Mouse (Mus musculus) forelimb bud, embryonic 11.5 days (tissue): Measurements from ENCODE around the gene Birc5.

ENCODE experiments used
- DNase-seq: peaks from one replicate; pipeline ENCODE4 v3.0.0-alpha.2; 2012; ENCODE audit warnings: low read depth, low spot score

Gene Birc5

GRCm38 (mm10) chr11:117882208-117882607 is 33.2 kb downstream of the Birc5 start:
- no peak for DNase-seq

DNA sequence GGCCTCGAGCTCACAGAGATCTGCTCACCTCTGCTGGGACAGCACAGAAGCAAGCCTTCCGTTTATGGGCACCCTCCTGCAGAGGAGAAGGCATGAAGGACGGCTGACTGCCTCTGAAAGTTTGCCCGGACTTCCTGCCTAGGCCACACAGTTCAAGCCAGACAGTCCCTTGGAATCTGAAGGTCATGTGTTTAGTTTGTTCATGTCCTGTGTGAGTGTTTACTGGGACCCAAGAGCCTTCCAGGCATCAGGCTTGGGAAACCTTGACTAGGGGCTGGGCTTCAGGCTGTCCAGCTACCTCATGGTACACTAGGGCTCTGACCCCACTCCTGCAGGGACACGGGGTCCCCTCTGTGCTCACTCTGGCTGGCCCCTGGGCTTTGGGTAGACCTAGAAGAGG is 36.9 kb downstream of the Birc5 start:
- no peak for DNase-seq

GRCm38 (mm10) chr11:117888168-117888852 is 39.3 kb downstream of the Birc5 start:
- DNase-seq = no peak

DNA sequence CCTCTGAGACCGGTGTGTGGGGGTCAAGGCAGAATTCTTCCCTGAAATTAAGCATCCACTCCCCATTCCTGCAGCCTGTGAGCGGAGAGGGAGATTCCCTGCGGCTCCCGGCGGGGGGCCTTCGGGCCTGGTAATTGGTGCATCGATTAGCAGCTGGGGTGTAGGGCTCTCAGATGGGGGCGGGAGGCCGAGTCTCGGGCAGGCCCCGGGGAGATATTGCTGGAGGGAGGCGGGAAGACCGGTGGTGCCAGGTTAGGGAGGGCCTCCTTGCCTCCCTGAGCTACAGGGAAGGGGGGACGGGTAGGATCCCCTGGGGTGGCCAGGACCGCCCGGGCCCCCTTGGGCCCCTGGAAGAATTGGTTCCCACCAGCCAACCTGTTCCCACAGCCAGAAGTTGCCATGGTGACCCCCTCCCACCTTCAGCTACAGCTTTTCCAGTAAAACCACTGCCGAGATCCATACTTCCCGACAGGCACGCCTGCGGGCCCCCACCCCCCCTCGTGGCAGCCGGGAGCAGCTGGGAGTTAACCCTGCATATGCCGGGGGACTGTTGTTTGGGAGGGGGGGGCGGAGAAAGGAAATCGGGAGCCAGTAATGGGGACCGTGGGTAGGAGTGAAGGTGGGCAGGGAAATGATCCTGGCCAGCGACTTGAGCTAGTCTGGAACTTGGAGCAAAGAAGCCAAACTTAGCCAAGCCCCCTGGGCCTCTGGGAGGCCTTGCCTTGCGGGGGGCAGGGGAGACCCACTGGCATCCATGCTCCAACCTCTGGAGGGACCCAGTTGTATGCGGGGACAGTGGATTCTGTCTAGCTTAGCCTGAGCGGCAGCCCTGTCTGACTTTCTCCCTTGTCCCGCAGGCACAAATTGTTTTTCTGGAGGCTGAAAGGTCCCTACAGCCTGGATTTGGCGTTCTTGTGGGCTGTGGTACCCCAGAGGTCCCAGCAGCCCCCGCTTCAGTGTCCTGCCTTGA is 40.1 kb downstream of the Birc5 start:
- DNase-seq = peak; percentile 64

DNA sequence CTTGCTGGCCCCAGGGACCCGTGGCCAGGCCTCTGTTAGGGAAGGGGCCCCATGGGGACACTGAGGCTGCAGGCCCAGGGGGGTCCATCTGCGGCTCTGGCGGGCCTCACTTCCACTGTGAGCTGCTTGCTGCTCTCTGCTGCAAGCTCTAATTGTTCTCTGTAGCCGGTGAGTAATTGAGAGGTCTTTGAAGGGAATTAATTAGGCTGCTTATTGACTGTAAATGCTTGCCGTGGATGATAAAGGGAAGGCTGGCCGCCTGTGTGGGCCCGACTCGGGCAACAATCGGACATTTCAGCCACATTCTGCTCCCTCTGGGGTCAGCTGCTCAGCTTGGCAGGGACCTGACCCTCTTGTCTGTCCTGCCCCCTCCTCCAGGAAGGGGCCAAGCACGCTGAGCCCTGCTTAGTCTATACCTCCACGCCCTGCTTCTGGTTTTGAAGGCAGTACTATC is 40.9 kb downstream of the Birc5 start:
- no peak for DNase-seq

DNA sequence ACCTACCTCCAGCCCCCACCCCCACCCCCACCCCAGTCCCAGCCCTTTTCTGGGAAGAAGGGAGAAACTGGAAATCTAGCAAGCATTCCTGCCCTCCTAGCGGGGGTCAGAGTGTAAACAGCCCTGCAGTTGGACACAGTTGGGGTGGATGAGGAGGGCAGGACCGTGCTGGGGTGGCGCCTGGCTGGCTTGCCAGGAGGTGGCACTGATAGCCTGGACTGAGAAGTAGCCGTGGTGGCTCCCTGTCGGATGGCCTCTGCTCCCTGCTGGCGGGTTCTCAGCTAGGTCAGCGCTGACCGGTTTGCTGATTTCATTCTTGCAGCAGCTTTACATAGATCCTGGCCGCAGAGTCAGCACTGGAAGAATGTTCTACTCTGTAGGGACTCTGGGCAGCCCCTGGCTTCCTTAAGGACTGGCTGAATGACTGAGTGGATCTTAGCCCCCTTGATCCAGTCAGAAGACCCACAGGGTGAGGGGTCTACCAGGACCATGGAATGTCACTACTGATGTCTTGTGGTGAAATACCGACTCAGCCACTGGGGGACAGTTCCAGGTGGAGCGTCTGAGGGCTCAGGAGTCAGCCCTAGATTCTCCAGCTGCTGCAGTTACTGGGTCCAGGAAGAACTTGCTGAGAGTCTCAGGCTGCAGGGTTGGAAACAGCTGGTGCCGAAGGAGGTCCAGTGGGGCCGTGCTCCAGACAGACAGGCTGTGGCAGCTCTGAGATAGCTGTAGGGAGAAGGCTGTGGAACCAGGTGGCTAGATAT is 41.6 kb downstream of the Birc5 start:
- DNase-seq = no peak

DNA sequence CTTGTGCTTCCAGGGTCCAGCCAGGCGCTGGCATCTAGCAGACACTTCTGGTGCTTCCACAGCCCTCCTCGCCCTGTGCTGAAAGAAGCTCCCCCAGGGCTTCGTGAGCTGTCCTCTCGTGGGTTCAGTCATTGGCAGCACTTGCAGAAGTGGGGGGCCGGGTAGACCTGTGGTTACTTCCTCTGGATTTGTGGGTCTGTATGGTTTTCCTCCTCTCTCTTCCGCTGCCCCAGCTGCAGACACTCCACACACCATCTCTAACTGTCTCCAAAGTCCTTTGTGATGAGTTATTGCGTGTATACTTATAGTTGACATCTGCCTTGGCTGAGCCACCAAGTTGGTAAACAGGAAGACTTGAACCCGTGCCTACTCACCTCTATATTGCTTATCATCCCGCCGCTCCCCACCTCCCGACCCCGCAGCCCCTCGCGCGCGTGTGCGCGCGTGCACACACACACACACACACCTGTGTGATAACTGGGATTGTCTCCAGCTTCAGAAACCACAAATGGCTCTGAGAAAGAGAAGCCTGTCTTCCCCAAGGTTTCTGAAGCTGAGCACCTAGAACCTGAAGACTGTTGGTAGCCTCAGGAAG is 42.6 kb downstream of the Birc5 start:
- DNase-seq = no peak

DNA sequence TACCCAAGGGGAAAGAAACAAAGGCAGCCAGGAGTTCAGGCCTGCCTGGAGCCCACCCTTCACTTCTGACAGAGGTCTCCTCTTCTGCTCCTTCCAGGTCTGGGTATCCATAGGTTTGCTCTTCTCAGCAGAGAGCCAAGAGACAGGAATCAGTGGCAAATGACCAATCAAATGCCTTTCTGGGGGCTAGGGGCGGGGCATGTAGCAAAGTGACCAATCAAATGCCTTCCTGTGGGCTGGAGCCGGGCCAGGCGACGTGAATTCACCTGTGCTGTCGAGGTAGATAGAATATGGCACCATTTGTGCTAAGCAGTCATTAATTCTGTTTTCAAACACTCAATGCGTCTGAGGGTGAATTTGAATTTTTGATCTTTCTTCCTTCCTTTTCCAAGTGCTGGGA is 43.1 kb downstream of the Birc5 start:
- DNase-seq = no peak

GRCm38 (mm10) chr11:117894676-117895075 is 45.6 kb downstream of the Birc5 start:
- DNase-seq = no peak

DNA sequence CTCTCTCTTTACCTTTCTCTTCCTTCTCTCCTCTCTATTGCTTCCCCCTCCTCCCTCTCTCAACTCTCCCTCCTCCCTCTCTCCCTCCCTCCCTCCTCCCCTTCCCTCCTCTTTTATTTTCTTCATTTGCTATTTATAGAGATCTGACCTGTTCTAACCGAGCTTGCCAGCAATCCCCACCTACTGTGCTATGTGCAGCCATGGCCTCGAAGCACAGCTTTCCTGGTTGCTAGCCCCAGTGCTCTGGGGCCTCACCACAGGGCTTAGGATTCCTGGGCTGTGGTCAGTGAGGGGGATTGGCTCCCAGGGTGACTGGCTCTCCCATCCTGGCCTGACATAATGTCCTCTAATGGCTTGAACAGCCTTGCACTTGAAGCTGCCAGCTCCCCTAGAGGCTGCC is 47.5 kb downstream of the Birc5 start:
- DNase-seq = no peak

DNA sequence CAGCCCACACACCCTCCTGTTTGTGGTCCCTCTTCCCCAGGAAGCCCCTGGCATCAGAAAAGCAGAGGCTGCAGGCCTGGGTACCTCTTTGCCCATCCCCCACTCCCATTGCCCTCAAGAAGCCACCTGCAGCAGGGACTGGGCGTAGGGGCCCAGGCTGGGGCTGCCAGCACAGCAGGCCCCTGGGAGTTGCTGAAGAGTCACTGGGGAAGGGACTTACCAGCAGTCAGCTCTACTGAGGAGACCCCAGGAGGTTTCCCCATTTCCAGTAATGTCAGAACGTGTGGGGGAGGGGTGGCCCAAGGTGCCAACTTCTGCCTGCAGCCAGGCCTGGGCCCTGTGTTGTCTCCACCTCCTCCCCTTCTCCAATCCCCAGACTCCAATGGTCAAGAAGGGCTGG is 53.2 kb downstream of the Birc5 start:
- no peak for DNase-seq

DNA sequence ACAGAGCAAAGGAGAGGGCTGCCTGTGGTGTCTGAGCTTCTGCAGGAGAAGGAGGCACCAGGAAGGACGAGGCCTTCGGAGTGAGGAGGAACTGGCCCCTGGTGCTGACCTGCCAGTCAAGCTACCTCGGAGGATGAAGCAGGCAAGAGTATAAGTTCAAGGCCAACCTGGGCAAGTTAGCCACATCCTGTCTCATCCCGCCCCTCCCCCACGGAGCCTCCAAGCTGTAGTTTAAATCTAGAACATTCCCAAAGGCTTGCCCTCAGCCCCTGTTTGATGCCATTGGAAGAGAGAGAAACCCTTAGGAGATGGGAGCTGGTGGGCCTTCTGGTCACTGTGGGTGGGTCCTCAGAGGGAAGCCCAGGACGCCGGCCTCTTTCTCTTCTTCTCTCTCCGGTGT is 55.4 kb downstream of the Birc5 start:
- no peak for DNase-seq
